Mouse (Mus musculus) embryo, embryonic 11.5 days (tissue): ENCODE measurements around the gene Dock4.

Experiments
- DNase-seq: peaks from one replicate; pipeline ENCODE4 v3.0.0-alpha.2; 2012; ENCODE audit warnings: low read depth, low spot score

Gene Dock4

DNA sequence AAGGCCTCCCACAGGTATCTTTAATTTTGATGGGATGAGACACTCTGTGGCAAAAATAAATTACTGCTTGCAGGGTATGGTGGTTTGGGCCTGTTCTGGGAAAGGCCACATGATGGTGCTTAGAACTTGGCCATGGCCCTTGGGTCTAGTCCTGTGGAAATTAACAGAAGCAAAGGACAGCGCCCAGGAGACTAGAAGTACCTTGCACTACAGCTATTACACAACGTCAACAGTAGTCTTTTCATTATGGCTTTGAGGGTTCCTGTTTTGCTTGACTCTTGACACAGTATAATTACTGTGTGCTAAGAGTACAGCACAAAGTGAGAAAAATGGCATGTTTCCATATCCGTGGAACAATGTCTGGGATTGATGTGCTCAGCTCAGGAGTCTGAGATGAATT, 300.3 kb downstream of the Dock4 start:
- DNase-seq: no peak

DNA sequence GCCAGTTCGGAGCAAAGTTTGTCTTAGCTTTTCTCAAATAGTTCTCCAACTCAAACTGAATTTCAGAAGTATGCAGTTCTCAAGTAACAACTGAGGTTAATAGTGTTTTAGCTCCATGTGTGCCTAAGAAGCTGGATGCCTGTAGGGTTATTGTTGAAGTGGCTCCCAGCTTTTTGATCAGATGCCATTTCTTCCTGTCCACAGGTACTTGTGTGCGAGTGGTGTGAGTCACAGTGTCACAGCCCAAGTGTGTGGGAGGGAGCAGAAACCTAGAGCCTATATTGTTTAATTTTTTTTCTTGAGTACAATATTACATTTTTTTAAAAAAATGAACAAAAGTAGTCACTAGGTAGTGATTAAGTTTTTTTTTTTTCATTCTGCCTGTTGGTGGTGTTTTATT, 313.5 kb downstream of the Dock4 start:
- DNase-seq: no peak

DNA sequence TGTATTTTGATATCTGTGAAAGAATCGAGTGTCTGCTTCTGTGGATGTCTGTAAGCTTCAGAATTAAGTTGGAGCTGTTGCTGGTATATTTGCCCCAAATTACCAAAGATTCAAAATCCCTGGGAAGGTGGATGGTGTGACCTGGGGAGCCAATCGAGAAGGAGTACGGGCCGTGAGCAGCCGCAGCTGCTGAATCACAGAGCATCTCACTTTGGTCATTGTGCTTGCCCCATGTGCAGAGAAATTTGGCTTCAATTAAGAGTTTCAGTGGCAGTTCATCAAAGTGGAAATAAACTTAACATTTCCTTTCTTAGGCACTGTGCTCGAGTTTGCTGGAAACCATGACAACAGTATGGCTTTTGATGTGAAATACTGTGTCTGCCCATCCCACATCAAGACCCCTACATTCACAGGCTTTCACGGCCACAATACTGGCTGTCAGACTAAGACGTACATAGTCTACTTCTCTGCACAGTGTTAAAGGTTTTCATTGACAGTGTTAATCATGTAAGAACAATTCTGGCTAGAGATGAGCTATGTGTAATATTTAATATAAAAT, 321.6 kb downstream of the Dock4 start:
- DNase-seq: no peak

DNA sequence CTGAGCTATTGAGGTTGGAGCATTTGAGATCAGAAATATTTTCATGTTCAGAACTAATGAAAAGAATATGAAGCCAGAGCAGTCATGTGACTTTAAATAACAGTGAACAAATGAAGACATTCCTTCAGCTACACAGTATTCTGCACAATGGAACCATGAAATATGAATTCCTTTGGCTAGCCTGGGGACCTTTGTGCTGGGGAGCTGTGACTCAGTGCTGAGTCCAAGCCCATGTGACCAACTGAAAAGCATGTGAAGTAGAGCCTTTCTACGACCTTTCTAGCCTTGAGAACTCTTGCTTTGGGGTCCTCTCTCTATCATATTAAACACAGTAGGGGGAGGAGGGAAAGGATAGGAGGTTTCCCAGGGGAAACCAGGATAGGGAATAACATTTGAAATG, 327.3 kb downstream of the Dock4 start:
- DNase-seq: no peak

DNA sequence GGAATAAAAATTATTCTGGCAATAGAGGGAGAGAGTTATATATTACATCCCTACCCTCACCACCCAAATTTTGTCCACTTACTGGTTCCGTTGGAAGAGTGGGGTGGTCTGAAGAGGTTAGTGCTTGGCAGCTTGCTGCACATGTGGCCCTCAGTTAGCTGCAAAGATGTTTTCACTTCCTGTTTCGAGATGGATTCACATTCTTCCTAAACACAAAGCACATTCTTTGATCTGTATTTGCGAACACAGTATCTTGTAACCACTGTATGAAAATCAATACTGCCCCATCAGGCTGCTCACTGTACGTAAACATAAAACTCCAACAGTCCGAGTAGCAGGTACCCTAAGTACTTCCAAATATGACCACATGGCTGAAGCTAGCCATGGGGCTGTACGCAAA, 335.8 kb downstream of the Dock4 start:
- DNase-seq: no peak

DNA sequence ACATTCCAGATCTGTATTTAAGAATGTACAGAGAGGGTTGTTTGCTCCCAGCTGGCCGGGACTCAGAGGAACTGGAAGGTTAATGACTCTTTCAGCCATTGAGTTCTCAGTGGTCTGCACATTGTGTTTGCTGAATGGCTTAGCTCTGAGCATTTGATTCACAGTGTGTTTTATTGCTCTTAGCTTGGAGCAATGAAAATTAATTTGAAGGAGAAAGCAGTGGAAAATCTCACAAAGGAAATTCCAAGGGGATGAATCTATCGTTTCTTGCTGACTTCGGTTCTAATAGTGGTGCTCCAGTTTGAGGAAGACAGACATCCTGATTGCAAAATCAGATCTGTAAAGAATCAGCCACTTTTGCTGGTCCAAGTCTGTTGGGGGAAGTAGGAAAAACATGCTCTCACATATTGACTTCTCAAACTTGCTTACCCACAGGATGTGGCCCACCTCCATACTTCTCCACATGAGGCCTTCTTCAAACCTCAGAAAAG, 342.9 kb downstream of the Dock4 start:
- DNase-seq: no peak

DNA sequence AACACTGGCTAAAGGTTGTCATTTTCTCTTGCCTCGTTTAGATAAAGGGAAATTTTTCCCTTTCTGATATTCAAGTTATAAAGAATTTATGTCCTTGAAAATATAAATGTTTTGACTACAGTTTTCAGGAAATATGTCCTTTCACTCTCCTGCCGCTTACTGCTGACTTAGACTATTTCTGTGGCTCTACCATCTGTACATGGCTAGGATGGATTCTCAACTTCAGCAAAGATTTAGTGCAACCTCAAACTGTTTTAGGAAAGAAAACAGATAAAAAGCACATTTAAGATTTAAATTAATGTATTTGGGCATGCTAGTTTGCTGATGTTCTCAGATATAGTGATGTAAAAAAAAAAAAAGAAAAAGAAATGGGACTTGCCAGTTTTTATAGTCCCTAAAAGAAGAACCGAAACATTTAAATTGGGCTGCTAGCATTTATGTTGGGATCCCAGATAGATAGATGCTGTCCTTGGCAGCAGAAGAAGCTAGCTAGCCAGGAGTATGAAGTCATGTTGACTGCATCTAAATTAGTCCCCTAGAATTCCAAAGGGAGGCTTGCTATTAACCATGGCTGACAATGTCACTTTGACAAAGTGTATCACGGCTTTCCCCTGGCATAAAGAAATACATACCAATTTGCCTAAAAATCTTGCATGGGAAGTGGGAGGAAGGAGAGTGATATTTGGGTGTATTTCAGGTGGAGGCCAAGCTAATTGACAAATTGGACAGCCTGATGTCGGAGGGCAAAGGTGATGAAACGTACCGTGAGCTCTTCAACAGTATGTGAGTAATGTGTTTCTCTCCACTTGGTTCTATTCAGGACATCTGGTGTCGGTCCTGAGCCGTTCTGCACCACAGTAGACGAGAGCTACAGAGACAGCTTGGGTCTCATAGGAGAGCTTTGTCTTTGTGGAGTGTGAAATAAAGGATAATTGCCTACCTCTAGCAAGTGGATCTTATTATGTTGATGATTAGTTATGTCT, 343.9 kb downstream of the Dock4 start:
- DNase-seq: no peak

DNA sequence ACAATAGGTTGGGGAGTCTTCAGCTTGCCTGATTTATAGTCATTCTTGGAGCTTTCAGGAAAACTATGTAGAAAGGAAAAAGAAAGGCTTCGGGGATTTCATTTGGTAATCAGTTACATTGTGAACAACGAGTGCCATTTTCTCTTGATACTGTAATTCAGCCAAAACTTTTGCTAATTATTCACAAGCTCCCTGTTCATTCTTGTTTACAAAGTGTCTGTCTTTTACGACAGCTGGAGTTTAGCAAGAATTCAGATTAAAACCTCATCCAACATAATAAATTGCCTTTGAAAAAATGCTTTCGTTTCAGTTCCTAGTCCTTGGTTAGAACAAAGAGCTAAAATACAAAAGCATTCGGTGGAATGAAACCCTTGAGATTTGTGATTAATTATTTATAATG, 345.5 kb downstream of the Dock4 start:
- DNase-seq: no peak

DNA sequence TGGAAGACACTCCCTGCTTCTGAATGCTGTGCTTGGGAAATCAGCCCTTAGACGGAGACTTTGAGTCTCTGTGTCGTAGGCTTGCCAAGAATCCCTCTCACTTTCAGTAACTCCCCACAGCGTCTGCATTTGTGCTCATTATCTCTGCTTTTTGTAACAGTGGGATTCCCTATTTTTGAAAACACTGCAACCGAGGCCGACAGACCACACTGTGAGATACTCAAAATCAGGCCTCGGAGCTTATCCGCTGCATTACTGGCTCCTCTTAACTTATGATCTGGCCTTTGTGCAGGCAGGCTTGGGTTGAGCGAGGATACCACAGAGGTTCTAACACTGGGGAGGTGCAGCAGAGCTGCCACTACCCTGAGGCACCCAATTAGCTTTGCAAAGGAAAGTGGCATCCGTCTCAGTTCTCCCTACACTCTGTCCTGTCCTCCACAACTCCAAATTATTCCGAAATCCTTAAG, 346.5 kb downstream of the Dock4 start:
- no peak for DNase-seq

DNA sequence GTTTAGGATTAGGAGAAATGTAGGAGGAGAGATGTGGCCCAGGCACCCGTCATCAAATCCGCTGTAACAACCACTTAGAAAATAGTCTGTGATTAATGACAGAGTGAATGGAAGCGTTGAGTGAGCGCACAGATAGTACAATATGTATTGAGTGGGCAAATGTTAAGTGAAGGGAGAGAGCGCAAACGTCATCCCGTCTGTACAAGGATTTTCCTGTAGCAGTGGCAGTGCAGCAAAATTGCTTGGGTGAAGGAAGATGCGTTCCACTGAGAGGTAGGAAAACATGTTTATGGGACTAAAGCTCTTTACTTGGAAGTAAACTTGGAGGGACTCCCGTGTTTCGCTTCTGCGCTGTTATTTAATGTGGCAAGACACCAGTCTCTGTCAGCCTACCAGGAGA, 348.3 kb downstream of the Dock4 start:
- DNase-seq: no peak

DNA sequence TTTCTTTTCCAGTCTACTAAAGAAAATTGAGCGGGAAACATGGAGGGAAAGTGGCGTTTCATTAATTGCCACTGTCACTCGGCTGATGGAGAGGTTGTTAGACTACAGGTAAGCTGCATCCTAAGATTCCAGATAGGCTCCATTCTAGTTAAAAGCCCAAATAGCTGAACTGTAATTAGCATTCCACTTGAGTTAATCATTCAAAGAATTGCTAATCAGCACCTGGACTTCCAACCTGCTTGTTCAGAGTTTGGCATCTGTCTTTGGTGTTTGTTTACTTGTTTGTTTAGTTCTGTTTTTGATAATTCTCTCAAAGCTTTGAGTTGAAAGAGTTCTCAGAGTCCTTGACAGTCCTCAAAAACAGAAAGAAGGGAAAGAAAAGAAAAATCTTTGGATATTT, 349.0 kb downstream of the Dock4 start:
- DNase-seq: no peak

DNA sequence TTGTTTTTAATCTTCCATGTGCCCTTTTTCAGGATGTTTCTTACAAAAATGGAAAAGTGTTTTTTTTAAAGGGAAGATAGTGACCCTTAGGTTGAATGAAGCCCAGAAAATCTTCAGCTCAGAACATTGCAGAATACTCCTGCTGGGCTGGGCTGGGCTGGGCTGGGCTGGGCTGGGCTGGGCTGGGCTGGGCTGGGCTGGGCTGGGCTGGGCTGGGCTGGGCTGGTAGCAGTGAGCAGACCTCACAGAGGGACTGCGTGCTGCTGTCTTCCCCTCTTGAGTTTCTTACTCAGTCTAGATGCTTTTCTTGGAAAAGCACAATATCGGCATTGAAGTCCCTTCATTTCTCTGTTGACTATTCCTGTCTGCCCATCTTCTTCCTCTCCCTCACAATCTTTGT, 350.0 kb downstream of the Dock4 start:
- DNase-seq: no peak

DNA sequence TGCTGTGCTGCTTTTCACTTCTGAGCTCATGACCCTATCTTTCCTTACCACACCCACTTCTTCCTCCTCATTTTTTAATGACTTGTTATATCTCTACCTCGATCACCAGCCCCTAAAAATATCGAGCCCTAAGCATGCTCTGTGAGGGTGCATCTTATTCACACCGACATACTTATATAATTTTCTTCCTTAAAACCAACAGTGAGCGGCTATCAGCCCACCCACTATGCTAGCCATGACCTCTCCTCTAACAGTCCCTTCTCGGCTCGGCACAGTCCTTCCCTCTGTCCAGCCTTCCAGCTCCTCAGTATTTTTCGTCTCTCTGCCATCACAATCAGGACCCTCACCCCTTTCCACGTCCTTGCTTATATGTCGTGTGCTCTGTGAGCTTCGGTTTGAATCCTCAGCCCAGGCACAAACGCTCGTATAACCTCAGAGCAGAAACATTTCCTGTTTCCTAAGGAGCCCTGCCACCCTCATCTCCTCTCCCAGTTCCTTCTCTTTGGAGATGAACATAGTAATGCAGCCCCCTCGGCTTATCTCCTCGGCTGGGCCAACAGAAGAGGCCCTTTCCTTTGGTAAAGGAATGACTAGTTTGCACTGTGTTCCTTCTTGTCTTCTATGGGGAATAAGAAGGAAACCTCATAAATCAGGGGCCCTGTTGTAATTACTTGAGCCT, 351.2 kb downstream of the Dock4 start:
- DNase-seq: no peak

DNA sequence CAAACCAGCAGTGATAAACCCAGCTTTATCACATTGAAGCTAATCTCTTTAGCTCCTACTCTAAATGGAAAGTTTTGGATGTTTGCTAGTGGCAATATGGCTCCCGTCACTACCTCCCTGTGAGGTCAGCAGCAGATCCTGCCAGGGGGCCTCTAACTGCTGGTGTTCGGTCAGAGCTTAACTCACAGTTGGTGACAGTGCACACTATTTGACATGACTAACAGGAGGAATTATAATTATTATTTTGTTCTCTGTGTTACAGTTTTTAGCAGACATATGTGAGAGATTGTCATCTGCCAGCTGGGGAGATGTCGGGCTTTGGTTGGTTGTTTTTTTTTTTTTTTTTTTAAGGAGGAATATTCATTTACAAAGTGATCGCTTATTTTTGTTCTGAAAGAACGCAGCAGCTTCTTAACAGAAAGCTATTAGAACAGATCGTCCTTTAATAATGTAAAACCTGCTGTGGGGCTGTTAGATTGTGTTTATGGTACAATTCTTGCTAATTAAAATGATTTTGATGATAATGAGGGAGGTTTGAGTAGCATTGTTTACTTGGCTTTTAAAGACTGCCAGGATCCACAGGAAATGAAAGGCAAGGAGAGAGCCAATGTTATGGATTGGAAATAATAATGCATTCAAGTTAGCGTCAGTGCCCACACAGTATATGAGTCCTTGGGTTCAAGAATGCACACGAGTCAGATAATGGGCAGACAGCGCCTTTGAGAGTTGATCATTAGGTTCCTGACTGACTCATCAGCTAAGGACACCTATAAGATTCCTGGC, 352.0 kb downstream of the Dock4 start:
- DNase-seq: no peak

DNA sequence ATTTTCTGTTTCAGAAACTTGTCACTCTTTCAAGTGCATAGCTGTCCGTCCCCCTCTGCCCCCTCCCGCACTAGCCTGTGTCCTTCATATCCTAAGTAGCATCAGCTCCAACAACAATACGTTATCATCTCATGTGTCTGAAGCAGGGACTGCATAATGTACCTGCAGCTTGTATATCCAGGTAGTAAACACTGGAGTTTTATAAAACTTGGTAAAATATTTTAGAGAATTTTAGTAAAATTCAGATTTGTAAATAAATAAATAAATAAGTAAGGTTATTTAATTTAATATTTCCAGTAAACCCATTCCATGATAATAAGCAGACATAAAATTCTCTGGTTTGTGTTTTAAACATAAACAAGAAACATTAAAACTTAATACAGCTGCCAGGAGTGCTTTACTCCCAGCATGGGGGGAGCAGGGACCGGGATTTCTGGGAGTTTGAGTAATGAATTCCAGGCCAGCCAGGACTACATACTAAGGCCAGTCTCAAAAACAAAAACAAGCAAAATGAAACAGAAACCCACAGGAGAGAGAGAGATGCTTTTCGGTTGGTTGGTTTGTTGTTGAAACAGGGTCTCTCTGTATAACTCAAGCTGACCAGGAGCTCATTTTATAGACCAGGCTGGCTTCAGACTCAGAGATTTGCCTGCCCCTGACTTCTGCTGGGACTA, 352.7 kb downstream of the Dock4 start:
- no peak for DNase-seq

DNA sequence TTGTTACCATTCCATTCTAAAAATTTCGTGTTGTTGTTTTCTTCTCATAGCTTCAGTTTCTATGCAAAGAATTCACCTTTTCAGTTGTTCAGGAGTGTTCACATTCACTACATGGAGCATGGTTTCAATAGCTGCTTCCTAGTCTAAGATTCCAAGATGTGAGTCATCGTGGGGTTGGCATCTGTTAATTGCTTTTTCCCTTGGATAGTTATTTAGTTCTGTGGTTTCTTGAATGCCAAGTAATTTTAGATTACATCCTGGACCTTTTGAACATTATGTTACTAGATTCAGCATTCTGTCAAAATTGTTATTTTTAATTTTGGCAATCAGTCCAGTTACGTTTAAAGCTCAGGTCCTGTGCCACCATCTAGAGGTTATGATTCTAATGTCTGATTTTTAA, 355.7 kb downstream of the Dock4 start:
- DNase-seq: no peak

DNA sequence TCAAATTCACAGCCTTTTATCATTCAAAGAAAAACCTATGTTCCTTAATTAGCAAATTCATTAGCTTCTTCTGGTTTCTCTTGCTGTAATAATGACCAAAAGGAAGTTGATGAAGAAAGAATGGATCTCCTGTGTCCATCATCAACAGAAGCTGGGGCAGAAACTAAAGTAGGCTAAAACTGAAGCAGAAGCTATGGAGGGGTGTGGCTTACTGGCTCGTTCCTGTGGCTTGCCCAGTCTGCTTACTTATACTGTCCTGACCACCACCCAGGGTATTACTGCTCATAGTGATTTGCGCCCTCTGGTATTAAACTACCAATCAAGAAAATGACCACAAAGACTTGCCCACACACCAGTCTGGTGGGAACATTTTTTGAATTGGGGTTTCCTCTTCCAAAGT, 359.5 kb downstream of the Dock4 start:
- DNase-seq: no peak

DNA sequence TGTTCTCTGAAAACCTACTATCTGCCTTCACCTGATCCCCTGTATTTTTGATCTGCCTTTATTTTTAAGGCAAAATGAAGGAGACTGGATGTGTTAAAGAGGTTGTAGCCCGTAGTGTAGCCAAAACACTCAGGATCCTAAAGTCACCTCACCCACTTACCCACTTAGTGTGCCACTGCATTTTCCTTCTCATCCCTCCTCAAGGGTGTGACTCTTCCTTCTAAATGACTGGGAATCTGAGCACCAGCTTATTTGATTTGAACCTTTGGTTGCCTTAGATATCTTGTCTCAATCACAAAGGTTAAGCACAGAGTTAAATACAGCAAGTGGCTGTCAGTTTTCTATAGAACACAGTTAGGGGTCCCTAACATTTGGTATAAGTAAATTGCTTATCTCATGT, 362.2 kb downstream of the Dock4 start:
- DNase-seq: no peak

DNA sequence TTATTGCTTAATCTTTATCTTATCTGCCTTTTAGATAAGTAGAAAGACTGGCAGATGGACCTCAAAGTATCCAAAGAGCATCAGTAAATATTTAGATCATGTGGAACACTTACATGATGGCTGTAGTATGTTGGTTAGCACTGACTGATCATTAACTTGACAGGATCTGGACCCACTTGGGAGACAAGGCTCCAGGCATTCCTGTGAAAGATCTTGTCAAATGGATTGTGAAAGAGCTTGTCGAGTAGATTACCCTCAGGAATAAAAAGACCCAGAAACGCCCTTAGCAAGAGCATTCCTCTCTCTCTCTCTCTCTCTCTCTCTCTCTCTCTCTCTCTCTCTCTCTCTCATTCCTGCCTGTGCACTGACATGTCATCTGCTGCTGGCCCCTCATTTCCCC, 367.7 kb downstream of the Dock4 start:
- no peak for DNase-seq

DNA sequence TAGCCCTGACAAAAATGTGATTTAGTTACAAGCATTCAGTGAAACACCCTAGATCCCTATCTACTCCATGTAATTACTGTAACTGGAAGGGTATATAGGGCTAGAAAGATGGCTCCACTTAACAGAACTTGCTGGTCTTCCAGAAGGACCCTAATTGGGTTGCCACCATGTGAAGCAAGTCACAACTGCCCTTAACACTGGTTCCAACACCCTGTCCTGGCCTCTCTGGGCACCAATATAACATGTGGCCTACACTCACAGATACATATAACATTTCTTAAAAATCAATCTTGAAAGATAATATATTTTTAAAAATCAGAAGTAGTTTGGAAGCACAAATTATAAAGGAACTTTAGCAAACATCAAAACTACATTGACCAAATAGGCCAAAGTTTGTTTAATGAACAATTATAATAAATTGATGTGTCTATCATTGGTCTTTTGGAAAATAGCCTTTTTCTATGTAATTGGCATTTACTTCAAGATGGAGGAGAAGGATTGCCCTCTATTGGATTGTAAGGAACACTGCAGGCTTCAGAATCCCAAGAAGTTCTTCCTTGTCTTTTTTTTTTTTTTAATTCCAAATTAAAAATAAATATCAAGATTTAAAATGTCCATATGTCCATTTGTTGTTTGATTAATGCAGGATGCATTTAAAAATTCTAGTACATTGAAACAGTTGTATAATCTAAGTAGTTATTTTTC, 369.1 kb downstream of the Dock4 start:
- no peak for DNase-seq
